Mouse (Mus musculus): ENCODE results near the gene Helq. TPM values are rescaled to one million over a fixed set of nuclear protein-coding genes. Genes with fewer than 3 reads are reported as not detected.

Gene Helq
- total and polyA plus RNA-seq, 3 experiments, result 12.1 to 24.3 (median 13.1) TPM

GRCm38 (mm10) chr5:100818341-100818740 lies 19.9 kb upstream of the Helq start:
- H3K4me2 ChIP-seq (ENCODE audit: insufficient read depth, low read depth, poor library complexity, severe bottlenecking), result no peak overlapping the region
- no peaks in the 10 kb centered on the region for H3K27me3 ChIP-seq (replicated peaks)
- H3K4me3 ChIP-seq (replicated peaks in 1 of 3; ENCODE audit: low read depth in 2 of 3, low read length in 2 of 3, poor library complexity in 1 of 3), result no peak overlapping the region
- H3K4me1 ChIP-seq (ENCODE audit: control insufficient read depth in 1 of 2, insufficient read depth in 2 of 2), result peaks cover 2 to 17% of the 10 kb centered on the region in 2 experiments; a peak in 2 of 4 replicates
- TF ChIP-seq USF2 (conservative IDR thresholded peaks at IDR 0.05; ENCODE audit: low read depth, low read length) (no peak), RAD21 (IDR thresholded peaks at IDR 0.05; ENCODE audit: low read depth, low read length) (no peak), NELFE (IDR thresholded peaks at IDR 0.05; ENCODE audit: low read depth, low read length) (no peak), CTCF (conservative IDR thresholded peaks at IDR 0.05 in 1 of 2, IDR thresholded peaks at IDR 0.05 in 1 of 2; ENCODE audit: low read depth in 2 of 2, low read length in 2 of 2) (no peak), PAX5 (IDR thresholded peaks at IDR 0.05; ENCODE audit: low read length) (no peak), ELF1 (IDR thresholded peaks at IDR 0.05; ENCODE audit: low read depth, low read length) (no peak), MYC (IDR thresholded peaks at IDR 0.05; ENCODE audit: low read depth, low read length) (no peak), POLR2AphosphoS2 (IDR thresholded peaks at IDR 0.05; ENCODE audit: low read depth, low read length) (no peak), HCFC1 (IDR thresholded peaks at IDR 0.05; ENCODE audit: low read depth, low read length) (no peak), JUND (conservative IDR thresholded peaks at IDR 0.05; ENCODE audit: low read depth, low read length) (no peak), GABPA (IDR thresholded peaks at IDR 0.05; ENCODE audit: insufficient replicate concordance, low read depth, low read length) (no peak), BHLHE40 (IDR thresholded peaks at IDR 0.05; ENCODE audit: low read depth, low read length) (no peak), EP300 (IDR thresholded peaks at IDR 0.05; ENCODE audit: low read length) (no peak), UBTF (IDR thresholded peaks at IDR 0.05; ENCODE audit: low read depth, low read length) (no peak), POLR2A (IDR thresholded peaks at IDR 0.05; ENCODE audit: low read depth, low read length) (no peak), MEF2A (IDR thresholded peaks at IDR 0.05; ENCODE audit: borderline replicate concordance, low read depth, low read length) (no peak)
- dilution Hi-C loops (cut with MboI; ENCODE audit: extremely low pct_ligation_motif_present, extremely low pct_unique_long_range_greater_than_20kb, low sequenced_read_pairs), result no loop called here
- H3K9ac ChIP-seq (ENCODE audit: insufficient read depth, low read depth), result no peak overlapping the region
- H3K9me3 ChIP-seq (replicated peaks; ENCODE audit: low read length), result peaks cover 3% of the 10 kb centered on the region
- in situ Hi-C loops (cut with MboI; ENCODE audit: low pct_ligation_motif_present, low pct_unique_long_range_greater_than_20kb, low sequenced_read_pairs), result no loop called here
- H3K36me3 ChIP-seq (replicated peaks in 1 of 2; ENCODE audit: control insufficient read depth in 1 of 2, insufficient read depth in 1 of 2, low read length in 1 of 2), result peaks cover 26 to 46% of the 10 kb centered on the region in 2 experiments
- H3K79me2 ChIP-seq (replicated peaks; ENCODE audit: control insufficient read depth, extremely low read depth, insufficient read depth, poor library complexity, severe bottlenecking), result peaks cover 25% of the 10 kb centered on the region
- DNase-seq (ENCODE audit: extremely low read depth), result no peak
- no peak overlapping the region for H3K27ac ChIP-seq (ENCODE audit: insufficient read depth, low read depth)

- Histone ChIP-seq H3K79me2 (replicated peaks; ENCODE audit: control insufficient read depth, extremely low read depth, insufficient read depth, poor library complexity, severe bottlenecking) (peaks cover 33% of the 10 kb centered on the region), H3K4me2 (ENCODE audit: insufficient read depth, low read depth, poor library complexity, severe bottlenecking) (no peak overlapping the region), H3K9ac (ENCODE audit: insufficient read depth, low read depth) (no peak overlapping the region), H3K27me3 (replicated peaks) (no peaks in the 10 kb centered on the region), H3K36me3 (replicated peaks in 1 of 2; ENCODE audit: control insufficient read depth in 1 of 2, insufficient read depth in 1 of 2, low read length in 1 of 2) (peaks cover 40 to 76% of the 10 kb centered on the region in 2 experiments), H3K9me3 (replicated peaks; ENCODE audit: low read length) (no peaks in the 10 kb centered on the region), H3K4me3 (replicated peaks in 1 of 3; ENCODE audit: low read depth in 2 of 3, low read length in 2 of 3, poor library complexity in 1 of 3) (no peak overlapping the region), H3K27ac (ENCODE audit: insufficient read depth, low read depth) (no peak overlapping the region), H3K4me1 (ENCODE audit: control insufficient read depth in 1 of 2, insufficient read depth in 2 of 2) (peaks cover 9 to 48% of the 10 kb centered on the region in 2 experiments)
- peak; percentile 80 for TF ChIP-seq BHLHE40 (IDR thresholded peaks at IDR 0.05; ENCODE audit: low read depth, low read length)
- no peak for TF ChIP-seq GABPA (IDR thresholded peaks at IDR 0.05; ENCODE audit: insufficient replicate concordance, low read depth, low read length)
- TF ChIP-seq MAZ (IDR thresholded peaks at IDR 0.05; ENCODE audit: low read depth, low read length), result no peak
- TF ChIP-seq RCOR1 (conservative IDR thresholded peaks at IDR 0.05; ENCODE audit: low read depth, low read length), result no peak
- TF ChIP-seq SIN3A (IDR thresholded peaks at IDR 0.05; ENCODE audit: low read length), result no peak
- peak; percentile 74 for TF ChIP-seq ZNF384 (IDR thresholded peaks at IDR 0.05; ENCODE audit: low read depth, low read length)
- TF ChIP-seq CTCF (conservative IDR thresholded peaks at IDR 0.05 in 1 of 2, IDR thresholded peaks at IDR 0.05 in 1 of 2; ENCODE audit: low read depth in 2 of 2, low read length in 2 of 2), result peak in 1 of 2 experiments; percentile 25; a peak in 2 of 4 replicates
- no peak for TF ChIP-seq CHD2 (IDR thresholded peaks at IDR 0.05; ENCODE audit: low read length)
- TF ChIP-seq ELF1 (IDR thresholded peaks at IDR 0.05; ENCODE audit: low read depth, low read length), result no peak
- no peak for TF ChIP-seq JUND (conservative IDR thresholded peaks at IDR 0.05; ENCODE audit: low read depth, low read length)
- no peak for TF ChIP-seq MAX (IDR thresholded peaks at IDR 0.05; ENCODE audit: low read length)
- TF ChIP-seq ZKSCAN1 (IDR thresholded peaks at IDR 0.05; ENCODE audit: borderline replicate concordance, low read depth, low read length), result no peak
- TF ChIP-seq ZC3H11A (IDR thresholded peaks at IDR 0.05; ENCODE audit: low read depth, low read length), result no peak
- no peak for TF ChIP-seq ZMIZ1 (IDR thresholded peaks at IDR 0.05; ENCODE audit: low read depth, low read length)
- no peak for TF ChIP-seq KAT2A (IDR thresholded peaks at IDR 0.05; ENCODE audit: insufficient replicate concordance, low read length)
- TF ChIP-seq MEF2A (IDR thresholded peaks at IDR 0.05; ENCODE audit: borderline replicate concordance, low read depth, low read length), result no peak
- TF ChIP-seq MXI1 (IDR thresholded peaks at IDR 0.05; ENCODE audit: low read depth, low read length), result no peak
- in situ Hi-C loops (cut with MboI; ENCODE audit: low pct_ligation_motif_present, low pct_unique_long_range_greater_than_20kb, low sequenced_read_pairs) (loop anchor here (10.0 to 25.0 kb wide), 2 partner anchors 109 to 232 kb away; partner anchors contain the start of gene Plac8), dilution Hi-C loops (cut with MboI; ENCODE audit: extremely low pct_ligation_motif_present, extremely low pct_unique_long_range_greater_than_20kb, low sequenced_read_pairs) (no loop called here)
- DNase-seq (ENCODE audit: extremely low read depth), result no peak
Measured at GRCm38 (mm10) chr5:100794084-100794483, 4.3 kb downstream of the Helq start.

Data from CH12.LX (cell line).